Mouse (Mus musculus) neural tube, postnatal 0 days (tissue): Measurements from ENCODE around the gene Olfr794. TPM values are rescaled to one million over a fixed set of nuclear protein-coding genes. Genes with fewer than 3 reads are reported as not detected.

Experiments used
- microRNA-seq: library from miRNA; unstranded; fragments of <30 nt; microRNA quantifications from one replicate; pipeline ENCODE4, GENCODE M21; 2016
- polyA plus RNA-seq: library from polyadenylated mRNA; unstranded; fragments of >200 nt; fragmentation: Nextera tagmentation; extraction: Ambion mirVana; gene quantifications from 2 replicates; pipeline ENCODE4 v1.2.1, GENCODE M21; 2015

Olfr794 gene
- polyA plus RNA-seq: not detected in 2 replicates

GRCm38 (mm10) chr10:129567355-129567754, at the start of gene Olfr794:
Gene Olfr794 (plus strand): TSS chr10:129567655.

GRCm38 (mm10) chr10:129521492-129521891, 46.0 kb upstream of the Olfr794 start, which contains the start of gene Olfr791:
Gene Olfr791 (plus strand): TSS chr10:129521792.

GRCm38 (mm10) chr10:129538862-129539261, 28.6 kb upstream of the Olfr794 start, which contains the start of gene Olfr792:
Gene Olfr792 (plus strand): TSS chr10:129539162.

GRCm38 (mm10) chr10:129612470-129612869, 45.0 kb downstream of the Olfr794 start, which contains the start of gene Olfr796:
Gene Olfr796 (minus strand): TSS chr10:129612570.

Small RNAs within 50 kb of the gene (microRNA-seq; reads per million reads assigned to microRNA genes)
- not detected for gene Gm23252

Other genes starting within 250 kb of the Olfr794 start
- gene Olfr780, start 249.5 kb upstream of the Olfr794 start, polyA plus RNA-seq: not detected in 2 replicates
- not detected in 2 replicates for gene Olfr781, start 238.8 kb upstream of the Olfr794 start, polyA plus RNA-seq
- not detected in 2 replicates for gene Olfr782, start 218.8 kb upstream of the Olfr794 start, polyA plus RNA-seq
- gene Olfr784, start 183.6 kb upstream of the Olfr794 start, polyA plus RNA-seq: 0.10 and 0.14 TPM in 2 replicates
- gene Olfr785, start 162.2 kb upstream of the Olfr794 start, polyA plus RNA-seq: not detected in 2 replicates
- gene Olfr786, start 140.3 kb upstream of the Olfr794 start, polyA plus RNA-seq: not detected in 2 replicates
- gene Olfr787, start 105.8 kb upstream of the Olfr794 start, polyA plus RNA-seq: not detected in 2 replicates
- not detected in 2 replicates for gene Olfr788, start 96.7 kb upstream of the Olfr794 start, polyA plus RNA-seq
- not detected in 2 replicates for gene Olfr789, start 82.9 kb upstream of the Olfr794 start, polyA plus RNA-seq
- gene Olfr790, start 69.2 kb upstream of the Olfr794 start, polyA plus RNA-seq: not detected in 2 replicates
- not detected in 2 replicates for gene Olfr791, start 45.9 kb upstream of the Olfr794 start, polyA plus RNA-seq
- gene Olfr792, start 28.5 kb upstream of the Olfr794 start, polyA plus RNA-seq: not detected in 2 replicates
- not detected in 2 replicates for gene Olfr796, start 44.9 kb downstream of the Olfr794 start, polyA plus RNA-seq
- gene Olfr798, start 60.3 kb downstream of the Olfr794 start, polyA plus RNA-seq: not detected in 2 replicates
- gene Olfr799, start 69.8 kb downstream of the Olfr794 start, polyA plus RNA-seq: not detected in 2 replicates
- not detected in 2 replicates for gene Olfr800, start 90.0 kb downstream of the Olfr794 start, polyA plus RNA-seq
- not detected in 2 replicates for gene Olfr801, start 106.2 kb downstream of the Olfr794 start, polyA plus RNA-seq
- gene Olfr802, start 120.5 kb downstream of the Olfr794 start, polyA plus RNA-seq: 0.04 and 0.08 TPM in 2 replicates
- gene Olfr803, start 126.6 kb downstream of the Olfr794 start, polyA plus RNA-seq: not detected in 2 replicates
- gene Olfr804, start 135.6 kb downstream of the Olfr794 start, polyA plus RNA-seq: not detected in 2 replicates
- gene Olfr805, start 161.7 kb downstream of the Olfr794 start, polyA plus RNA-seq: not detected in 2 replicates
- not detected in 2 replicates for gene Olfr806, start 174.3 kb downstream of the Olfr794 start, polyA plus RNA-seq
- not detected in 2 replicates for gene Olfr807, start 190.1 kb downstream of the Olfr794 start, polyA plus RNA-seq
- gene Olfr808, start 197.8 kb downstream of the Olfr794 start, polyA plus RNA-seq: not detected in 2 replicates
- gene Olfr809, start 207.0 kb downstream of the Olfr794 start, polyA plus RNA-seq: not detected in 2 replicates
- gene Olfr810, start 227.3 kb downstream of the Olfr794 start, polyA plus RNA-seq: not detected in 2 replicates
- gene Olfr811, start 236.7 kb downstream of the Olfr794 start, polyA plus RNA-seq: not detected in 2 replicates